Mouse (Mus musculus) hindbrain, embryonic 11.5 days (tissue): ENCODE results near the gene Tmem144. TPM values are rescaled to one million over a fixed set of nuclear protein-coding genes. Genes with fewer than 3 reads are reported as not detected.
A peak's percentile ranks its signal among the peaks of the same experiment; 100 is the strongest.

Experiments used
- ATAC-seq: fragments of 200-750 bp; cut with Nextera tagmentation; 2 replicates; pipeline ENCODE4 v1.8.0; 2017; ENCODE audit warnings: mild to moderate bottlenecking, moderate TSS enrichment, moderate library complexity; ENCODE audit not compliant: low FRiP score
- DNase-seq: peaks from one replicate; pipeline ENCODE4 v3.0.0-alpha.2; 2015; ENCODE audit warnings: low spot score
- H3K27ac ChIP-seq: fragments of 300-500 bp; sonication (generic); 2 replicates; pipeline ENCODE4 v1.5.1; 2014; ENCODE audit warnings: mild to moderate bottlenecking, low read depth, low read length
- H3K27me3 ChIP-seq: fragments of 300-500 bp; sonication (generic); 2 replicates; pipeline ENCODE4 v1.6.1; 2014; ENCODE audit warnings: mild to moderate bottlenecking, low read length, moderate library complexity, mixed read lengths; ENCODE audit not compliant: control insufficient read depth, insufficient read depth
- H3K36me3 ChIP-seq: fragments of 300-500 bp; sonication (generic); 2 replicates; pipeline ENCODE4 v1.6.1; 2014; ENCODE audit warnings: mild to moderate bottlenecking, low read length, moderate library complexity, mixed read lengths; ENCODE audit not compliant: control insufficient read depth, insufficient read depth
- H3K4me1 ChIP-seq: fragments of 300-500 bp; sonication (generic); replicated peaks from 2 replicates; pipeline ENCODE4 v1.6.1; 2014; ENCODE audit warnings: low read length, mixed read lengths; ENCODE audit not compliant: control insufficient read depth, insufficient read depth
- H3K4me2 ChIP-seq: fragments of 300-500 bp; sonication (generic); replicated peaks from 2 replicates; pipeline ENCODE4 v1.6.1; 2014; ENCODE audit warnings: mild to moderate bottlenecking, low read depth, low read length
- H3K4me3 ChIP-seq: fragments of 300-500 bp; sonication (generic); 2 replicates; pipeline ENCODE4 v1.5.1; 2014; ENCODE audit warnings: low read depth, low read length
- H3K9ac ChIP-seq: fragments of 300-500 bp; sonication (generic); 2 replicates; pipeline ENCODE4 v1.6.1; 2014; ENCODE audit warnings: low read depth, low read length
- H3K9me3 ChIP-seq: fragments of 300-500 bp; sonication (generic); 2 replicates; pipeline ENCODE4 v1.6.1; 2016; ENCODE audit warnings: low read length; ENCODE audit not compliant: control insufficient read depth
- WGBS: fragments of 180-500 bp; shearing (Covaris S2); extraction: QIAGEN DNeasy Blood & Tissue Kit; methylation state at CpG from one replicate; pipeline ENCODE4 v1.1.7; 2014; 5-methylcytosine and 5-hydroxymethylcytosine counted together
- polyA plus RNA-seq: library from polyadenylated mRNA; unstranded; fragments of >200 nt; fragmentation: Nextera tagmentation; extraction: Ambion mirVana; gene quantifications from 2 replicates; pipeline ENCODE4 v1.2.1, GENCODE M21; 2014

Tmem144 gene
- polyA plus RNA-seq = 3.1 and 4.6 TPM in 2 replicates

DNA sequence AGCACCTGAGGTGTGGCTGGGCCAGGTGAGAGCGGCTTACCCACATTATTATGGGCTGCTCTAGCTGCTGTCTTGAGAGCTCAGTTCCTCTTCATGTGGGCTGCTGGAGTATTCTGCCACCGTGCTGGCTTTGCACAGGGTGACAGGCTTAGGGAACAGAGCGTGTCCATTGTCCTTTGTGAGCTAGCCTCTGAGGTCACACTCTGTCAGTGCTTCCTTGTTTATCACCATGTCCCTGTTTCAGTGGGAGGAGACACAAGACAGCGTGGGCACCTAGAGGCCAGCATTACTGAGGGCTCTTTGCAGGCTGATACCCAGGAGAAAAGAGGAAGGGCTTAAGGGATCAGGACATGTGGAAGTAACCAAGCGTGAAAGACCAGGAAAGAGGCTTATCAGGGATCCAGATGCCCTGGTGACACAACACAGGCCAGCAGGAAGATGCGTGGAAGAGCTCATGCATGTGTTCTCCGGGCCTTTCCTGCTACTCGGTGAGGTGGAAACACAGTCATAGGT, at the start of gene Tmem144:
TSS of gene Tmem144 (minus strand) at position 120 of the 513 bp plus-strand sequence.
- no peak within 1 kb of the TSS for H3K27ac ChIP-seq
- no peak within 1 kb of the TSS for H3K4me2 ChIP-seq
- H3K4me3 ChIP-seq = no peak within 1 kb of the TSS
- 56% methylated on average over 8 of the region's 8 CpGs for WGBS
- no peak within 1 kb of the TSS for H3K9ac ChIP-seq
- no peaks in the 10 kb centered on the region for H3K9me3 ChIP-seq
- no peaks in the 10 kb centered on the region for H3K36me3 ChIP-seq
- H3K4me1 ChIP-seq = no peaks in the 10 kb centered on the region
- no peaks in the 10 kb centered on the region for H3K27me3 ChIP-seq
- peak; percentile 1 for DNase-seq
- ATAC-seq = peak; percentile 54

DNA sequence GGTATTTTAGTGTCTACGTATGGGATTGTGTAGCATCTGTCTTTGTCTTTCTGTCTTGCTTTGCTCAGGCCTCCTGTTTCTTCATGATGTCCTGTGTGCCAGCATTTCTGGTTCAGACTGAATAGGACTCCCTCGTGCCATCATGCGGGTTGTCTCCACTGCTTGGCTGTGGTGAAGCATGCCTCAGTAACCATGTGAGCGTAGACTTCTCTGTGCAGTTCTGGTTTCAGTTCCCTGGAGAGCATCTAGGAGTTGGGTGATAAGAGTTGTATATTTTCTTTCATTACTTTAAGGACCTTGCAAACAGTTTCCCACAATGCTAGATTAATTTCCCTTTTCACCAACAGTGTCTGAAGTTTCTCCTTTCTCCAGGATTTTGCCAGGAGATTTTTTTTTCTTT, 49.2 kb upstream of the Tmem144 start:
- H3K4me3 ChIP-seq = no peak overlapping the region
- no peaks in the 10 kb centered on the region for H3K27me3 ChIP-seq
- H3K4me2 ChIP-seq = no peak overlapping the region
- H3K9me3 ChIP-seq = no peaks in the 10 kb centered on the region
- H3K27ac ChIP-seq = no peak overlapping the region
- WGBS = 91% methylated on average over 4 of the region's 4 CpGs
- DNase-seq = no peak
- H3K36me3 ChIP-seq = no peaks in the 10 kb centered on the region
- ATAC-seq = no peak
- no peak overlapping the region for H3K9ac ChIP-seq
- no peaks in the 10 kb centered on the region for H3K4me1 ChIP-seq

DNA sequence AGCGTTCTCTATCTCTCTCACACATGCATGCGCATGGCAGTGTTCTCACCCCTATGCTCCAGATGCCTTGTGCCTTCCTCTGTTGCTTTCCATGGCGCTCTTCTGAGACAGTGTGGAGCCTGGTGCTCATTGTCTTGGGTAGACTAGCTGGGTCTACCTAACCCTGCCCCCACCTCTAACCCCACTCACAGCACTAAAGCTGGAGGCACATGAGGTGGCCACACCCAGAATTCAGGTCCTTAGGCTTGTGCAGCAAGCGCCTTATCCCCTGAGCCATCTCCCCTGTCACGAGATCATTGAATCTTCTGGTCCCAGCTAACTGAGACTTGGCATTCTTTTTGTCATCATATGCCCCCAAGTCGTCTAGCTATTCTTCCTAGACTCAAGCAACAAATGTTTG, 48.7 kb upstream of the Tmem144 start:
- Histone ChIP-seq H3K4me3 (no peak overlapping the region), H3K27ac (no peak overlapping the region), H3K27me3 (no peaks in the 10 kb centered on the region), H3K4me2 (no peak overlapping the region), H3K9ac (no peak overlapping the region), H3K4me1 (no peaks in the 10 kb centered on the region), H3K9me3 (no peaks in the 10 kb centered on the region), H3K36me3 (no peaks in the 10 kb centered on the region)
- no peak for DNase-seq
- ATAC-seq = no peak
- 90% methylated on average over 6 of the region's 6 CpGs for whole genome bisulfite sequencing

DNA sequence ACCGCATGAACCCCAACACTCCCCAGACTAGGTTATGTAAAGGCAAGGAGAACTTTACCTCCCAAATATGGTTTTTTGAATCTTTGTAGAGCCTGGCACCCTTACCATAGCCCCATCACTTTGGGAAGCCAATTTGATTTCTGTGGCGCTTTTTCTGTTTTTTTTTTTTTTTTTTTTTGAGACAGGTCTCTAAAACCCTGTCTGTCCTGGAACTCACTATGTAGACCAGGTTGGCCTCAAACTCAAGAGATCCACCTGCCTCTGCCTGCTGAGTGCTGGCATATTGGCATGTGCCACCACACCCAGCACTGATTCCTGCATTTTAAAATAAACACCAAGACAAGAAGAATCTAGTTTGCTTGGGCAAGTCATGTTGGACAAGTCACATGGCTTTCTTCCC, 47.9 kb upstream of the Tmem144 start:
- no peaks in the 10 kb centered on the region for H3K27me3 ChIP-seq
- no peak overlapping the region for H3K4me2 ChIP-seq
- H3K9me3 ChIP-seq = no peaks in the 10 kb centered on the region
- ATAC-seq (no peak), DNase-seq (no peak)
- H3K9ac ChIP-seq = no peak overlapping the region
- 98% methylated on average over 2 of the region's 2 CpGs for WGBS
- no peaks in the 10 kb centered on the region for H3K4me1 ChIP-seq
- H3K4me3 ChIP-seq = no peak overlapping the region
- H3K27ac ChIP-seq = no peak overlapping the region
- H3K36me3 ChIP-seq = no peaks in the 10 kb centered on the region

DNA sequence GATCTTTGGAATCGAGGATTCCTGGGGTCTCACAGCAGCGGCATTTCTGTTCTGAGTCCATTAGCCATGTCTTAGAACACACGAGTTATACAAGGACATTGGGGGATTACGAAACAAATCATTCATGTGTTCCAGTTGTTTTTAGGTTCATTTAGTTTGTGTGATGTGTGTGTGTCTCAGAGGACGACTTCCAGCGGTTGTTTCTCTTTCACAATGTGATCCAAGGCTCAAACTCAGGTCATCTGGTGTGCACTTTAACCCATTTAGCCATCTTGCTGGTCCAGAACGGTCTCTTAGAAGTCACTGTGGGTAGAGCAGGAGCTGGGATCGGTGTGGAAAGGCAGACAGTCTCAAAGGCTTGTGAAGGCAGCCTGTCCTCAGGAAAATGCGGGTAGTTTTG, 47.3 kb upstream of the Tmem144 start:
- no peak for ATAC-seq

DNA sequence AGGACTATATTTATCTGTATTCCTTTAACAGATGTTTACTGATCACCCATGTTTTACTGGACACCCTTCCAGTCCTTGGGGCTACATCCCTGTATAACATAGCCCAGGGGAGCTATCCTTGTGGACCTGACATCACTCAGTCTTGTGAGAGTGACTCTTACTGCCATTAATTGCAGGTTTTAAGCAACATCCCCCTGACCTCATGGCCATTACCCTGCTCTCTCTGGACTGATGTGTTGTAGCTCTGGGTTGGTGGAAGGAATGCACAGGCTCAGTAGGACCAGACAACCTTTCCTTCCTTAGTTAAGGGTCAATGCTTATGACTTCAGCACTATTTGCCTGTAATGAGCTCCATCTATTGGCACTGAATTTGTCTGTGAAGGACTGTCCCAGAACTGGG, 45.9 kb upstream of the Tmem144 start:
- H3K4me2 ChIP-seq = no peak overlapping the region
- no peaks in the 10 kb centered on the region for H3K9me3 ChIP-seq
- no peaks in the 10 kb centered on the region for H3K4me1 ChIP-seq
- no peak overlapping the region for H3K4me3 ChIP-seq
- no peaks in the 10 kb centered on the region for H3K27me3 ChIP-seq
- H3K9ac ChIP-seq = no peak overlapping the region
- H3K36me3 ChIP-seq = no peaks in the 10 kb centered on the region
- no peak overlapping the region for H3K27ac ChIP-seq
- DNase-seq (no peak), ATAC-seq (no peak)

More for the DNA sequence above, 47.3 kb upstream of the Tmem144 start:
- WGBS = 87% methylated on average over 9 of the region's 9 CpGs
- Histone ChIP-seq H3K36me3 (no peaks in the 10 kb centered on the region), H3K9ac (no peak overlapping the region), H3K4me1 (no peaks in the 10 kb centered on the region), H3K9me3 (no peaks in the 10 kb centered on the region), H3K27me3 (no peaks in the 10 kb centered on the region), H3K4me3 (no peak overlapping the region), H3K27ac (no peak overlapping the region), H3K4me2 (no peak overlapping the region)
- DNase-seq = no peak

DNA sequence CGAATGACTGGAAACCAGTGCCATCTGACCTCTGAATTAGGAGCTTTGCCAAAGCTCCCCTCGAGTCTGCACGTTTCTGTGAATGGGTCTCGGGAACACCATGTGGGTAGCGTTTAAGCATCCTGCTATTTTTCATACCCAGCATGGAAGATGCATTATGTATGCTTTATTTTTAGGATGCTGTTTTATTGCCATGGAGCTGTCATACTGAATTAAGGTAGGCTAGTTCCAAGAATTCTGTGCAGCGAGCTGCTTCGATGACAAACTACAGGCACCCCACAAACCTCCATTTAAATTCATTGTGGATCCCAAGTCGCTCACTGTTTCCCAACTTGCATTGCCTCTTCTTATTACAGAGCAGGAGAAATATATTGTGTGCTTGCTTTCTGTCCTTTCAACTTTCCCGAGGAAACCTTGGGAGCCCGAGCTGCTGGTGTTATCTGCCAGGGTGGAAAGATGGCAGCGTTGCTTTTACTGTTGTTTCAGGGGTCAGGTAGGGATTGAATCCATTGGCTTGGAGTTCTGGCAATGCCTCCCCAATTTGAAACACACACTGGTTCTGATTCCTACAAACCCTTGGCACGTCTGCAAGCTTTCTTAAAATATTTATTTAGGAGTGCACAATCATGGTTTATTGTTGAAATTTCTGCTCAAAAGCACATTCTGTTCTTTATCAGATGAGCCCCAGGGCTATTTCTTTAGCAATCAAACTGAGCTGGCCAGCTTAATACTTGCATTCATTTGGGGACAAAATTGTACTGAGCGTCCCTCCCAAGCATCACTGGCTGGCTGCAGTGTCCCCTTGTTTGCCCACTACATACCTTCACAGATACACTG, 45.2 kb upstream of the Tmem144 start:
- Histone ChIP-seq H3K9ac (no peak overlapping the region), H3K9me3 (no peaks in the 10 kb centered on the region), H3K27me3 (no peaks in the 10 kb centered on the region), H3K36me3 (no peaks in the 10 kb centered on the region), H3K4me2 (no peak overlapping the region), H3K27ac (no peak overlapping the region), H3K4me3 (no peak overlapping the region), H3K4me1 (no peaks in the 10 kb centered on the region)
- ATAC-seq = no peak
- 78% methylated on average over 13 of the region's 13 CpGs for WGBS
- DNase-seq = no peak

DNA sequence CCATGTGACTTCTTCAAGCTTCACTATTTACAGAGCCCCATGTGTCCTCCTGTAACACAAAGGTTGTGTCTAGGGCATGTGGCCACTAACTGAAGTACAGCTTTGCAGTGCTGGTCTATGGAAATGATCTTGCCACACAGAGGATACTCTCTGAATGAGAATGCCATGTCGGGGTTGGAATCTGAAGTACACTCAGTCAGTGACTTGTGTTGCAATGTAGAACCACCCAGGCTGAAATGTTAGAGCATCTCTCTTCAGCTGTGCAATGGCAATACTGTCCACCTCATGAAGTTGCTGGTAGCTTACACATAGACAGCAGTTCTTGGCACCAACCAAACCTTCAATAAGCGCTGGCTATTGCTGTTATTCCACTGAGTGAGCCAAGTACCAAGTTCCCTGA, 35.4 kb upstream of the Tmem144 start:
- no peaks in the 10 kb centered on the region for H3K9me3 ChIP-seq
- no peaks in the 10 kb centered on the region for H3K36me3 ChIP-seq
- no peak for ATAC-seq
- no peaks in the 10 kb centered on the region for H3K27me3 ChIP-seq
- 90% methylated on average over 2 of the region's 2 CpGs for WGBS
- H3K4me1 ChIP-seq = no peaks in the 10 kb centered on the region
- no peak overlapping the region for H3K4me2 ChIP-seq
- no peak overlapping the region for H3K9ac ChIP-seq
- no peak for DNase-seq
- no peak overlapping the region for H3K4me3 ChIP-seq
- no peak overlapping the region for H3K27ac ChIP-seq
